8 mouse cellular contexts compared by ENCODE assay signal in genomic region chr9:88404088-88404487, GRCm38 (mm10). TPM values are rescaled to one million over a fixed set of nuclear protein-coding genes. Genes with fewer than 3 reads are reported as not detected.
DNase-seq lines count a peak whose midpoint lies in the region; ATAC-seq and TF ChIP-seq lines count a peak whose summit lies in the region.

No protein-coding gene starts in this region.

- H3K36me3 ChIP-seq in kidney, postnatal 0 days (ENCODE audit: insufficient read depth, low read length), result peaks cover 12% of the 10 kb centered on the region; the same call in 1 of the 2 replicates
- peaks cover 31% of the 10 kb centered on the region for H3K36me3 ChIP-seq in heart, embryonic 12.5 days
- peaks cover 2% of the 10 kb centered on the region; the same call in 1 of the 2 replicates for H3K36me3 ChIP-seq in lung, embryonic 16.5 days (ENCODE audit: control insufficient read depth, insufficient read depth, low read length)
- H3K36me3 ChIP-seq in forebrain, embryonic 12.5 days (replicated peaks), result peaks cover 21% of the 10 kb centered on the region

- H3K27ac ChIP-seq in kidney, postnatal 0 days, result no peak overlapping the region
- H3K27ac ChIP-seq in heart, embryonic 12.5 days (ENCODE audit: poor library complexity, severe bottlenecking), result 0 out of 2 replicates have a peak overlapping the region, but pooled peaks have one; percentile 21
- H3K27ac ChIP-seq in lung, embryonic 16.5 days (ENCODE audit: low read length), result peak overlapping the region; percentile 27; the same call in 1 of the 2 replicates
- no peak overlapping the region for H3K27ac ChIP-seq in forebrain, embryonic 12.5 days

- 52% methylated on average over 10 of the region's 10 CpGs for whole genome bisulfite sequencing in kidney, postnatal 0 days
- WGBS in heart, embryonic 12.5 days, result 50% methylated on average over 10 of the region's 10 CpGs
- WGBS in lung, embryonic 16.5 days, result 57% methylated on average over 10 of the region's 10 CpGs
- 86% methylated on average over 10 of the region's 10 CpGs for WGBS in forebrain, embryonic 12.5 days

- DNase-seq in kidney, postnatal 0 days (ENCODE audit: low spot score), result peak; percentile 14
- DNase-seq in kidney, adult 11 months, result no peak
- DNase-seq in brain, adult 2 months (ENCODE audit: low read depth, low spot score), result peak; percentile 49
- peak; percentile 28 for DNase-seq in telencephalon, adult 2 months (ENCODE audit: low read depth, low spot score)
- no peak for DNase-seq in frontal cortex, postnatal 25 days (ENCODE audit: low spot score in 2 of 2)

- TF ChIP-seq CTCF in kidney, postnatal 0 days (IDR thresholded peaks at IDR 0.05; ENCODE audit: low read depth), result no peak

- no peak overlapping the region for H3K9ac ChIP-seq in kidney, postnatal 0 days (ENCODE audit: low read depth, low read length)
- H3K9ac ChIP-seq in heart, embryonic 12.5 days, result no peak overlapping the region
- H3K9ac ChIP-seq in lung, embryonic 16.5 days (ENCODE audit: low read length), result no peak overlapping the region
- H3K9ac ChIP-seq in forebrain, embryonic 12.5 days, result no peak overlapping the region

- H3K27me3 ChIP-seq in kidney, postnatal 0 days (ENCODE audit: insufficient read depth, low read length), result no peaks in the 10 kb centered on the region
- H3K27me3 ChIP-seq in heart, embryonic 12.5 days (replicated peaks), result no peaks in the 10 kb centered on the region
- no peaks in the 10 kb centered on the region for H3K27me3 ChIP-seq in lung, embryonic 16.5 days (ENCODE audit: control insufficient read depth, insufficient read depth, low read depth, low read length)
- H3K27me3 ChIP-seq in forebrain, embryonic 12.5 days, result no peaks in the 10 kb centered on the region

- H3K4me2 ChIP-seq in kidney, postnatal 0 days (ENCODE audit: low read length), result no peak overlapping the region
- H3K4me2 ChIP-seq in heart, embryonic 12.5 days, result peak overlapping the region; percentile 10; the same call in 1 of the 2 replicates
- no peak overlapping the region for H3K4me2 ChIP-seq in lung, embryonic 16.5 days (ENCODE audit: low read depth, low read length)
- no peak overlapping the region for H3K4me2 ChIP-seq in forebrain, embryonic 12.5 days

- no peaks in the 10 kb centered on the region for H3K9me3 ChIP-seq in kidney, postnatal 0 days (replicated peaks; ENCODE audit: low read length)
- H3K9me3 ChIP-seq in heart, embryonic 12.5 days (replicated peaks), result no peaks in the 10 kb centered on the region
- H3K9me3 ChIP-seq in lung, embryonic 16.5 days (ENCODE audit: control insufficient read depth, low read length), result no peaks in the 10 kb centered on the region
- H3K9me3 ChIP-seq in forebrain, embryonic 12.5 days, result no peaks in the 10 kb centered on the region

- no peak for ATAC-seq in kidney, postnatal 0 days (replicated peaks; ENCODE audit: low FRiP score, low read depth)
- no peak for ATAC-seq in heart, embryonic 12.5 days (ENCODE audit: insufficient number of reproducible peaks, low FRiP score)
- peak; percentile 87 for ATAC-seq in lung, embryonic 16.5 days (ENCODE audit: low read depth)
- no peak for ATAC-seq in forebrain, embryonic 12.5 days (ENCODE audit: low FRiP score)

- H3K4me1 ChIP-seq in kidney, postnatal 0 days (replicated peaks; ENCODE audit: insufficient read depth, low read length), result no peaks in the 10 kb centered on the region
- H3K4me1 ChIP-seq in heart, embryonic 12.5 days (replicated peaks), result no peaks in the 10 kb centered on the region
- no peaks in the 10 kb centered on the region for H3K4me1 ChIP-seq in lung, embryonic 16.5 days (replicated peaks; ENCODE audit: control insufficient read depth, insufficient read depth, low read length)
- no peaks in the 10 kb centered on the region for H3K4me1 ChIP-seq in forebrain, embryonic 12.5 days

- H3K4me3 ChIP-seq in kidney, postnatal 0 days (replicated peaks; ENCODE audit: low read depth, low read length), result no peak overlapping the region
- no peak overlapping the region for H3K4me3 ChIP-seq in heart, embryonic 12.5 days
- no peak overlapping the region for H3K4me3 ChIP-seq in lung, embryonic 16.5 days (ENCODE audit: low read length)
- no peak overlapping the region for H3K4me3 ChIP-seq in forebrain, embryonic 12.5 days (replicated peaks)

RNA-seq across cellular contexts. Expression of gene Snx14, which starts 34.7 kb away (rescaled TPM):
- polyA plus RNA-seq in kidney, postnatal 0 days (2015; fragmentation: Nextera tagmentation; extraction: Ambion mirVana), result 20.9 and 24.7 TPM in 2 replicates
- polyA plus RNA-seq in heart, embryonic 12.5 days (2016; fragmentation: Nextera tagmentation; extraction: Ambion mirVana), result 32.2 and 33.5 TPM in 2 replicates
- polyA plus RNA-seq in lung, embryonic 16.5 days (2015; fragmentation: Nextera tagmentation; extraction: Ambion mirVana), result 28.8 and 30.1 TPM in 2 replicates
- 22.4 and 25.0 TPM in 2 replicates for polyA plus RNA-seq in forebrain, embryonic 12.5 days (2016; fragmentation: Nextera tagmentation; extraction: Ambion mirVana)

RNA-seq across cellular contexts. Expression of gene Gm20537, which starts 52.3 kb away (rescaled TPM):
- polyA plus RNA-seq in kidney, postnatal 0 days (2015; fragmentation: Nextera tagmentation; extraction: Ambion mirVana), result not detected in 2 replicates
- polyA plus RNA-seq in heart, embryonic 12.5 days (2016; fragmentation: Nextera tagmentation; extraction: Ambion mirVana), result 0.98 TPM in 1 of 2 replicates, not detected in the other
- 0.94 and 1.2 TPM in 2 replicates for polyA plus RNA-seq in lung, embryonic 16.5 days (2015; fragmentation: Nextera tagmentation; extraction: Ambion mirVana)
- 0.42 and 1.2 TPM in 2 replicates for polyA plus RNA-seq in forebrain, embryonic 12.5 days (2016; fragmentation: Nextera tagmentation; extraction: Ambion mirVana)

Comparison
In these comparisons a context has a peak if more than half of its experiments do, and no peak if none do; other contexts are left out.
1. DNase-seq: peak in kidney, postnatal 0 days (single experiment), brain, adult 2 months (single experiment) and telencephalon, adult 2 months (single experiment); none in kidney, adult 11 months (single experiment) and frontal cortex, postnatal 25 days (0 of 2).
2. H3K27ac ChIP-seq: peak in heart, embryonic 12.5 days (single experiment) and lung, embryonic 16.5 days (single experiment); none in kidney, postnatal 0 days (single experiment) and forebrain, embryonic 12.5 days (single experiment).